Mouse (Mus musculus): ENCODE measurements around the gene Rtp4. TPM values are rescaled to one million over a fixed set of nuclear protein-coding genes. Genes with fewer than 3 reads are reported as not detected.
A peak's percentile ranks its signal among the peaks of the same experiment; 100 is the strongest.

The Rtp4 gene
- total RNA-seq, 2 experiments from 2014 or later = 2.0 to 3.6 TPM

- no peak for ATAC-seq (replicated peaks; ENCODE audit: poor library complexity, severe bottlenecking)
These were observed 8.7 kb upstream of the Rtp4 start for GRCm38 (mm10) chr16:23511166-23511935.

GRCm38 (mm10) chr16:23513401-23513800, 6.7 kb upstream of the Rtp4 start:
- no peak for ATAC-seq (replicated peaks; ENCODE audit: poor library complexity, severe bottlenecking)

GRCm38 (mm10) chr16:23515766-23516165, 4.3 kb upstream of the Rtp4 start:
- no peak for ATAC-seq (replicated peaks; ENCODE audit: poor library complexity, severe bottlenecking)

GRCm38 (mm10) chr16:23516606-23517005, 3.5 kb upstream of the Rtp4 start:
- ATAC-seq (replicated peaks; ENCODE audit: poor library complexity, severe bottlenecking) = no peak

- no peak for ATAC-seq (replicated peaks; ENCODE audit: poor library complexity, severe bottlenecking)
These were observed 2.9 kb upstream of the Rtp4 start for GRCm38 (mm10) chr16:23517230-23517629.

- no peak for ATAC-seq (replicated peaks; ENCODE audit: poor library complexity, severe bottlenecking)
These were observed 2.1 kb upstream of the Rtp4 start for GRCm38 (mm10) chr16:23517754-23518566.

- ATAC-seq (replicated peaks; ENCODE audit: poor library complexity, severe bottlenecking) = no peak
These were observed 1.3 kb upstream of the Rtp4 start for GRCm38 (mm10) chr16:23518567-23519369.

GRCm38 (mm10) chr16:23519771-23520170, 320 bp upstream of the Rtp4 start:
- no peak for ATAC-seq (replicated peaks; ENCODE audit: poor library complexity, severe bottlenecking)

GRCm38 (mm10) chr16:23521092-23521491, 1.0 kb downstream of the Rtp4 start:
- ATAC-seq (replicated peaks; ENCODE audit: poor library complexity, severe bottlenecking) = no peak

GRCm38 (mm10) chr16:23522081-23522480, 2.0 kb downstream of the Rtp4 start:
- ATAC-seq (replicated peaks; ENCODE audit: poor library complexity, severe bottlenecking) = no peak

GRCm38 (mm10) chr16:23529186-23529585, 9.1 kb downstream of the Rtp4 start:
- ATAC-seq (replicated peaks; ENCODE audit: poor library complexity, severe bottlenecking) = no peak

- ATAC-seq (replicated peaks; ENCODE audit: poor library complexity, severe bottlenecking) = no peak
These were observed 13.6 kb downstream of the Rtp4 start for GRCm38 (mm10) chr16:23533707-23534106.

GRCm38 (mm10) chr16:23541046-23541445, 21.0 kb downstream of the Rtp4 start:
- no peak for ATAC-seq (replicated peaks; ENCODE audit: poor library complexity, severe bottlenecking)

GRCm38 (mm10) chr16:23542866-23543265, 22.8 kb downstream of the Rtp4 start:
- ATAC-seq (replicated peaks; ENCODE audit: poor library complexity, severe bottlenecking) = no peak

- ATAC-seq (replicated peaks; ENCODE audit: poor library complexity, severe bottlenecking) = no peak
These were observed 24.3 kb downstream of the Rtp4 start for GRCm38 (mm10) chr16:23544361-23544760.

- no peak for ATAC-seq (replicated peaks; ENCODE audit: poor library complexity, severe bottlenecking)
These were observed 27.7 kb downstream of the Rtp4 start for GRCm38 (mm10) chr16:23547783-23548182.

GRCm38 (mm10) chr16:23550346-23550980, 30.4 kb downstream of the Rtp4 start:
- peak; percentile 65; the same call in 1 of the 2 replicates for ATAC-seq (replicated peaks; ENCODE audit: poor library complexity, severe bottlenecking)

GRCm38 (mm10) chr16:23550981-23551582, 31.0 kb downstream of the Rtp4 start:
- ATAC-seq (replicated peaks; ENCODE audit: poor library complexity, severe bottlenecking) = no peak

GRCm38 (mm10) chr16:23554673-23555072, 34.6 kb downstream of the Rtp4 start:
- ATAC-seq (replicated peaks; ENCODE audit: poor library complexity, severe bottlenecking) = no peak

- peak; percentile 96 for ATAC-seq (replicated peaks; ENCODE audit: poor library complexity, severe bottlenecking)
These were observed 37.1 kb downstream of the Rtp4 start for GRCm38 (mm10) chr16:23557195-23557594.
